10 mouse cellular contexts compared by ENCODE assay signal in the genomic region with DNA sequence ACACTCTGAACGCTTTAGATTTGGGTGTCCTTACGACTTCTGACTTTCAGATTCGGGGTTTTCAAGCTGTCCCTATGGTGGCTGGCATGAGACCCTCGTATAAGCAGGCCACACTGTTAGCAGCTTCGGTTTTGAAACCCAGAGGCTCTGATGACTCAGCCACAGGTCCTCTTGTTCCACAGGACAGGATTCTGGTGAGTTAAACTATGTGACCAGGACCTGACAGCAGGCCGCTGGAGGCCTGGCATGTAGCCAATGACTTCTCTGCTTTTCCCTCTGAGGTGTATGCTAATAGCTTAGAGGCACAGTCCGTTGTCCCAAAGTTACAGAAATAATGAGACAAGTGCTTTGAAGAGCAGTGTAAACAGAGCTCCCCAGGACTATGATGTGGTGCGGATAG.
DNase-seq lines count a peak whose midpoint lies in the region; ATAC-seq lines count a peak whose summit lies in the region.
"Had no signal": no experiment of that assay in that cellular context is flagged by ENCODE, and none has a peak within 500 bp of the region (broad histone marks: within the 10 kb centered on the region; RNA-seq: fewer than 3 reads in every experiment).

No protein-coding gene starts in this region.

- no peak overlapping the region for H3K27ac ChIP-seq in midbrain, embryonic 14.5 days (replicated peaks; ENCODE audit: low read depth, low read length)
- no peak overlapping the region for H3K27ac ChIP-seq in midbrain, embryonic 10.5 days (replicated peaks)
- no peak overlapping the region for H3K27ac ChIP-seq in hindbrain, embryonic 14.5 days
- H3K27ac ChIP-seq: embryonic facial prominence, embryonic 12.5 days had no signal

- no peak for ATAC-seq in midbrain, embryonic 14.5 days (ENCODE audit: low FRiP score, low TSS enrichment)
- no peak for ATAC-seq in hindbrain, embryonic 14.5 days (ENCODE audit: low FRiP score)
- ATAC-seq: activated CD4-positive, CD25-positive, alpha-beta regulatory T cell, adult 4 months had no signal

- no peaks in the 10 kb centered on the region for H3K9me3 ChIP-seq in midbrain, embryonic 14.5 days (ENCODE audit: control insufficient read depth, low read length)
- H3K9me3 ChIP-seq in midbrain, embryonic 10.5 days (replicated peaks): no peaks in the 10 kb centered on the region
- no peaks in the 10 kb centered on the region for H3K9me3 ChIP-seq in hindbrain, embryonic 14.5 days (ENCODE audit: control insufficient read depth, low read length)
- H3K9me3 ChIP-seq: embryonic facial prominence, embryonic 12.5 days had no signal

- no peaks in the 10 kb centered on the region for H3K36me3 ChIP-seq in midbrain, embryonic 14.5 days (ENCODE audit: control insufficient read depth, insufficient read depth, low read length)
- no peaks in the 10 kb centered on the region for H3K36me3 ChIP-seq in midbrain, embryonic 10.5 days
- no peaks in the 10 kb centered on the region for H3K36me3 ChIP-seq in hindbrain, embryonic 14.5 days (replicated peaks; ENCODE audit: control insufficient read depth, insufficient read depth)
- H3K36me3 ChIP-seq: embryonic facial prominence, embryonic 12.5 days had no signal

- no peaks in the 10 kb centered on the region for H3K27me3 ChIP-seq in midbrain, embryonic 14.5 days (ENCODE audit: control insufficient read depth, insufficient read depth, low read length)
- H3K27me3 ChIP-seq in midbrain, embryonic 10.5 days (ENCODE audit: low read depth, poor library complexity, severe bottlenecking): no peaks in the 10 kb centered on the region
- 0 out of 2 replicates have a peak, but pooled peaks cover 4% of the 10 kb centered on the region for H3K27me3 ChIP-seq in hindbrain, embryonic 14.5 days (ENCODE audit: control insufficient read depth, insufficient read depth, low read length)
- H3K27me3 ChIP-seq: embryonic facial prominence, embryonic 12.5 days had no signal

- no peak overlapping the region for H3K9ac ChIP-seq in midbrain, embryonic 14.5 days (replicated peaks; ENCODE audit: low read length)
- H3K9ac ChIP-seq in hindbrain, embryonic 14.5 days: no peak overlapping the region
- H3K9ac ChIP-seq: embryonic facial prominence, embryonic 12.5 days had no signal

- H3K4me3 ChIP-seq in midbrain, embryonic 14.5 days (replicated peaks; ENCODE audit: low read depth, low read length): no peak overlapping the region
- H3K4me3 ChIP-seq in midbrain, embryonic 10.5 days: no peak overlapping the region
- no peak overlapping the region for H3K4me3 ChIP-seq in hindbrain, embryonic 14.5 days (replicated peaks; ENCODE audit: low read length)
- H3K4me3 ChIP-seq: embryonic facial prominence, embryonic 12.5 days had no signal

- intact Hi-C loops in heart, postnatal 14 days (cut with DNase I): no loop called here

- H3K4me2 ChIP-seq in midbrain, embryonic 14.5 days (ENCODE audit: low read length): no peak overlapping the region
- H3K4me2 ChIP-seq in hindbrain, embryonic 14.5 days (replicated peaks): no peak overlapping the region
- H3K4me2 ChIP-seq: embryonic facial prominence, embryonic 12.5 days had no signal

- WGBS in midbrain, embryonic 14.5 days: 61% methylated on average over 8 of the region's 8 CpGs
- WGBS in midbrain, embryonic 10.5 days: 83% methylated on average over 8 of the region's 8 CpGs
- 60% methylated on average over 8 of the region's 8 CpGs for WGBS in hindbrain, embryonic 14.5 days

- DNase-seq in cerebellum, postnatal 25 days: peak; percentile 36 to 60
- DNase-seq in cerebellum, adult 11 months: no peak
- peak; percentile 52 for DNase-seq in midbrain, embryonic 14.5 days
- DNase-seq in midbrain, embryonic 10.5 days (ENCODE audit: low spot score): no peak
- DNase-seq in heart, postnatal 14 days: peak; percentile 34 to 43
- peak; percentile 32 for DNase-seq in lung, postnatal 36 days
- DNase-seq in layer of hippocampus, postnatal 36 days: no peak
- no peak for DNase-seq in hindbrain, embryonic 14.5 days (ENCODE audit: low spot score)

- no peaks in the 10 kb centered on the region for H3K4me1 ChIP-seq in midbrain, embryonic 14.5 days (ENCODE audit: control insufficient read depth, insufficient read depth, low read length)
- peaks cover 12% of the 10 kb centered on the region; the same call in 1 of the 2 replicates for H3K4me1 ChIP-seq in midbrain, embryonic 10.5 days
- no peaks in the 10 kb centered on the region for H3K4me1 ChIP-seq in hindbrain, embryonic 14.5 days (replicated peaks; ENCODE audit: control insufficient read depth, insufficient read depth, low read length)

Comparison
In these comparisons a context has a peak if more than half of its experiments do, and no peak if none do; other contexts are left out.
1. DNase-seq: peak in cerebellum, postnatal 25 days (2 of 2), midbrain, embryonic 14.5 days (single experiment), heart, postnatal 14 days (2 of 2) and lung, postnatal 36 days (single experiment); none in cerebellum, adult 11 months (single experiment), midbrain, embryonic 10.5 days (single experiment), layer of hippocampus, postnatal 36 days (0 of 2) and hindbrain, embryonic 14.5 days (single experiment).